Mouse (Mus musculus): ENCODE results near the gene 4930432K21Rik.

- TF ChIP-seq CTCF (conservative IDR thresholded peaks at IDR 0.05; ENCODE audit: low read length) (no peak), POU5F1 (IDR thresholded peaks at IDR 0.05; ENCODE audit: borderline replicate concordance, low read length) (no peak), NANOG (IDR thresholded peaks at IDR 0.05; ENCODE audit: borderline replicate concordance, low read length) (no peak)
Observed at GRCm38 (mm10) chr8:84178592-84178991, 30.8 kb downstream of the 4930432K21Rik start.
